Mouse (Mus musculus) hindbrain, postnatal 0 days (tissue): ENCODE data around the gene Epb41l2. TPM values are rescaled to one million over a fixed set of nuclear protein-coding genes. Genes with fewer than 3 reads are reported as not detected.

Experiments
- ATAC-seq: fragments of 200-750 bp; cut with Nextera tagmentation; 2 replicates; pipeline ENCODE4 v1.8.0; 2017; ENCODE audit warnings: mild to moderate bottlenecking, moderate TSS enrichment, moderate library complexity
- DNase-seq: peaks from one replicate; pipeline ENCODE4 v3.0.0-alpha.2; 2015; ENCODE audit warnings: low spot score
- H3K27ac ChIP-seq: fragments of 300-500 bp; sonication (generic); 2 replicates; pipeline ENCODE4 v1.5.1; 2014; ENCODE audit warnings: mild to moderate bottlenecking
- H3K27me3 ChIP-seq: fragments of 300-500 bp; sonication (generic); 2 replicates; pipeline ENCODE4 v1.6.1; 2014; ENCODE audit warnings: low read length, mixed read lengths; ENCODE audit not compliant: insufficient read depth
- H3K36me3 ChIP-seq: fragments of 300-500 bp; sonication (generic); 2 replicates; pipeline ENCODE4 v1.6.1; 2014; ENCODE audit warnings: low read length, mixed read lengths; ENCODE audit not compliant: insufficient read depth
- H3K4me1 ChIP-seq: fragments of 300-500 bp; sonication (generic); 2 replicates; pipeline ENCODE4 v1.6.1; 2014; ENCODE audit warnings: antibody characterized with exemption, low read length, mixed read lengths; ENCODE audit not compliant: insufficient read depth
- H3K4me2 ChIP-seq: fragments of 300-500 bp; sonication (generic); 2 replicates; pipeline ENCODE4 v1.6.1; 2014; ENCODE audit warnings: low read depth, mild to moderate bottlenecking, low read length, moderate library complexity, mixed read lengths
- H3K4me3 ChIP-seq: fragments of 300-500 bp; sonication (generic); 2 replicates; pipeline ENCODE4 v1.5.1; 2014; ENCODE audit warnings: low read length
- H3K9ac ChIP-seq: fragments of 300-500 bp; sonication (generic); replicated peaks from 2 replicates; pipeline ENCODE4 v1.6.1; 2014; ENCODE audit warnings: mild to moderate bottlenecking, low read length, moderate library complexity, mixed read lengths
- H3K9me3 ChIP-seq: fragments of 300-500 bp; sonication (generic); 2 replicates; pipeline ENCODE4 v1.6.1; 2016; ENCODE audit warnings: low read length, mixed read lengths
- CTCF ChIP-seq: IDR thresholded peaks from 2 replicates; pipeline ENCODE4 v1.5.1; 2016; ENCODE audit warnings: antibody characterized with exemption, control low read depth, low read depth
- WGBS: fragments of 180-500 bp; shearing (Covaris S2); extraction: QIAGEN DNeasy Blood & Tissue Kit; methylation state at CpG from one replicate; pipeline ENCODE4 v1.1.7; 2014; 5-methylcytosine and 5-hydroxymethylcytosine counted together
- polyA plus RNA-seq: library from polyadenylated mRNA; unstranded; fragments of >200 nt; fragmentation: Nextera tagmentation; extraction: Ambion mirVana; gene quantifications from 2 replicates; pipeline ENCODE4 v1.2.1, GENCODE M21; 2015
- total RNA-seq: library from RNA; depleted of rRNA; stranded (reverse); fragments of >200 nt; gene quantifications from 2 replicates; pipeline ENCODE4 v1.2.3, GENCODE M21; 2014

The Epb41l2 gene
- total and polyA plus RNA-seq, 2 experiments from 2014 or later = 26.0 to 49.6 TPM

DNA sequence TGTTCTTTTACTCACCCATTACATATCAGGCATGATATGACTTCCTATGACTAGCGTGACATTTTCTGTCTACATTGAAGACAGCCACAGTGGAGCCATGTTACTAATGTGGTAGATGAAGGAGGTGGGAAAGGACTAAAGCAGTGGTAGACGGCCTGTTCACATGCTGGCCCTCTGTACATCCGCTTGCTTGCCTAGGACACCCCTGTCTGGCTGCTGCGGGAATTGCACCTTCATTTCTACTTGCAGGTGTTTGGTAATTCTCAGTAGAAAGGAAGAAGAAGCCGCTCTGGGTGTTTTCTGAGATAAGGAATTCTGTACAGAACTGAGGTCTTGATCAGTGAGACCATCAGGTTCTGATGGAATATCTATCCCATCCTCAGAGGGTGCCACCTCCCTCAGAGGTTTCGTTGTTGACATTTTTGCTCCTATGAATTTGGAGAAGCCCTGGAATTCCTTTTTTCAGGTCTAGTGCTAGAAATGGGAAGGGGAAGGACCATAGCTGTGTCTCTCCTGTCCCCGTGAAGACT lies 55.7 kb downstream of the Epb41l2 start:
- no peak overlapping the region for H3K4me2 ChIP-seq
- no peaks in the 10 kb centered on the region for H3K4me1 ChIP-seq
- DNase-seq (no peak), ATAC-seq (no peak)
- H3K9ac ChIP-seq = no peak overlapping the region
- H3K4me3 ChIP-seq = no peak overlapping the region
- no peaks in the 10 kb centered on the region for H3K27me3 ChIP-seq
- H3K36me3 ChIP-seq = no peaks in the 10 kb centered on the region
- TF ChIP-seq CTCF = peak; percentile 44
- 84% methylated on average over 7 of the region's 7 CpGs for WGBS
- H3K27ac ChIP-seq = no peak overlapping the region
- no peaks in the 10 kb centered on the region for H3K9me3 ChIP-seq

DNA sequence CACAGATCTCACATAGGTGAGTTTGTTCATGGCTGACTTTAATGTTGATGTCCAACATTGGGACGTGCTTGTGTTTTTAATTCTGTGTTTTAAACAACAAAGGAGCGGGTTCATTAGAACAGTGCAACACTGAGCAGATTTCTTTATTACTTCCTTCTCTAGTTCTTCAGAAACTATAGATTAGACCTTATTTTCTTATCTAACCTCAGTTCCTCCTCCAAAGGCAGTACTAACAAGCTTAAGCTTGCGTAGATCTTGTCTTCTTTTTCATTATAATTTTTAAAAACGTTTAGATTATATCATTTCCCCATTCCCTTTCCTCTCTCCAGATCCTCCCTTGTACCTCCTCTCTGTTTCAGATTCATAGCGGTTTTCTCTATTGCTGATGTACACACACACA lies 57.1 kb downstream of the Epb41l2 start:
- H3K27ac ChIP-seq = no peak overlapping the region
- WGBS = 91% methylated on average over 5 of the region's 5 CpGs
- no peaks in the 10 kb centered on the region for H3K4me1 ChIP-seq
- DNase-seq (no peak), ATAC-seq (no peak)
- H3K27me3 ChIP-seq = no peaks in the 10 kb centered on the region
- H3K4me3 ChIP-seq = no peak overlapping the region
- TF ChIP-seq CTCF = no peak
- no peaks in the 10 kb centered on the region for H3K9me3 ChIP-seq
- no peak overlapping the region for H3K9ac ChIP-seq
- H3K36me3 ChIP-seq = no peaks in the 10 kb centered on the region
- no peak overlapping the region for H3K4me2 ChIP-seq

DNA sequence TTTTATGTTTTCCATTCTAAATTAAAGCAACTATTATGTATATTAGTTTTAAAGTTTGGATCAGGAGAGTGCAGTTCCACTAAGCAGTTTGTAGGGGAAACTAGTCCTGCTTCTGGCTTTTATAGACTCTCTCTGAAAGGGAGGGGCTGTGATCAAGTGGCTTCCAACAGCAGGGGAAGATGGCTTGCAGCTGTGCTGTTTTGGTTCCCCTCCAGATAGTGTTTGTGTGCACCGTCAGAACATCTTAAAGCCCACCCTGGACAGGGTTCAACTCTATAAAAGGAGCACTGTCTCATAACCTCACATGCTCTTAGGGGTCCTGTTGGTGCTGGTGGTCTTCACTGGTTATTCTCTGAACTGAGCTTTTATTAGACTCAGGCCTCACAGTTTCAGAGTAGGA lies 66.5 kb downstream of the Epb41l2 start:
- Histone ChIP-seq H3K9me3 (no peaks in the 10 kb centered on the region), H3K27me3 (no peaks in the 10 kb centered on the region), H3K4me1 (no peaks in the 10 kb centered on the region), H3K4me3 (no peak overlapping the region), H3K4me2 (no peak overlapping the region), H3K9ac (no peak overlapping the region), H3K27ac (no peak overlapping the region), H3K36me3 (no peaks in the 10 kb centered on the region)
- no peak for DNase-seq
- no peak for ATAC-seq
- WGBS = 24% methylated on average over 1 of the region's 1 CpGs
- no peak for TF ChIP-seq CTCF

DNA sequence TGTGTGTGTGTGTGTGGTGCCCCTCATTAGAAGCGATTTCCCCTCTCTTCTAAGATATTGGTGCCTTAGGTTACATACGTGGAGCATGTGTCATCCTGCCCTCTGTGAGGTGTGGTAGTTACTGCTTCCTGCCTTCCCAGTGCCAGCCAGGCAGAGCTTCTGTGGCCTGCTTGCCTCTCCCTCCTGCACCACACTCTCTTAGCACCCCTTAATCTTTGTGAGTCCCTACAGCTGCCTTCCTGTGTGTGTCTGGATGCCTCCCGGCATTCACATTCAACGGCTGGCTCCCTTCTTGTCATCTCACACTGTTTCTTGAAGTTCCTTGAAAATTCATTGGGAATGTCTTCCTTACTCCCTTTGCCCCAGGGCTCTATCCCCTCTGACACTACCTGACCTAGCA lies 67.2 kb downstream of the Epb41l2 start:
- no peaks in the 10 kb centered on the region for H3K36me3 ChIP-seq
- no peak overlapping the region for H3K9ac ChIP-seq
- H3K4me1 ChIP-seq = no peaks in the 10 kb centered on the region
- no peak for ATAC-seq
- no peaks in the 10 kb centered on the region for H3K9me3 ChIP-seq
- 76% methylated on average over 4 of the region's 4 CpGs for WGBS
- H3K4me3 ChIP-seq = no peak overlapping the region
- no peak overlapping the region for H3K27ac ChIP-seq
- no peak overlapping the region for H3K4me2 ChIP-seq
- TF ChIP-seq CTCF = no peak
- no peaks in the 10 kb centered on the region for H3K27me3 ChIP-seq
- DNase-seq = no peak

DNA sequence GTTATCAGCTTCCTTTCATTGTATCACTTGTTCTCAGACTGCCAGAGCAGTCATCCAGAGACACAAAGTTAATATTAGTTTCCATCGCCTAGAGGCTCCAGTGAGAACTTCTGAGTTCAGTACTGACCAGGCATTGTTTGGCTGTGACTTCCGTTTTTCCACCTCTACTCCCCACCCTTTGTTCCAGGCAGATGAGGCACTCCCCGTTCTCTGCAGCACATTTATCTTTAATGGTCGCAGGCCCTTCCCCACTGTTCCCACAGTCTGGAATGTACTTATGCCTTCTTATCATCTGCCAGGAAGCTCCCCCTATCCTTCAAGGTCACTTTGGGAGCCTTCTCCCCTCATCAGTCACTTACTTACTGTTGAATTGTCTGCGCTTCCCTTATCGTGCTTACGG lies 67.9 kb downstream of the Epb41l2 start:
- no peak overlapping the region for H3K27ac ChIP-seq
- H3K4me1 ChIP-seq = no peaks in the 10 kb centered on the region
- no peaks in the 10 kb centered on the region for H3K9me3 ChIP-seq
- no peak overlapping the region for H3K4me3 ChIP-seq
- no peak for ATAC-seq
- no peak for DNase-seq
- whole genome bisulfite sequencing = 64% methylated on average over 7 of the region's 7 CpGs
- no peak for TF ChIP-seq CTCF
- H3K27me3 ChIP-seq = no peaks in the 10 kb centered on the region
- H3K4me2 ChIP-seq = no peak overlapping the region
- no peak overlapping the region for H3K9ac ChIP-seq
- no peaks in the 10 kb centered on the region for H3K36me3 ChIP-seq

DNA sequence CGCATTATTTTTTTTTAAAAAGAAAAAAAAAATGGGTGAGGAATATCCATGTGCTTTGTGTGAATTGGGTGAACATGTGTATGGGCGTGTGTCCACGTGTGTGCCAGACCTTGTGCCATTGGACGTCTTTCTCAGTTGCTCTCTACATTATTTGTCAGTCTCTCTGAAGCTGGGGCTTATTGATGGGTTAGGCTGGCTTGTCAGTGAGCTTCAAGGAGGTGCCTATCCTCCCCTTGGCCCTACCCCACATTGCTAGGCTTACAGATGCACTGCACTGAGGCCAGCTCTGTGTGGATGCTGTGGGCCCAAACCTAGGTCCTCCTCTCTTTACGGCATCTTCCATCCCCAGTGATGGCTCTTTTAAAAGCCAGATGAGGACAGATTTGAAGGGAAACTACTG lies 69.1 kb downstream of the Epb41l2 start:
- no peaks in the 10 kb centered on the region for H3K27me3 ChIP-seq
- no peak for DNase-seq

DNA sequence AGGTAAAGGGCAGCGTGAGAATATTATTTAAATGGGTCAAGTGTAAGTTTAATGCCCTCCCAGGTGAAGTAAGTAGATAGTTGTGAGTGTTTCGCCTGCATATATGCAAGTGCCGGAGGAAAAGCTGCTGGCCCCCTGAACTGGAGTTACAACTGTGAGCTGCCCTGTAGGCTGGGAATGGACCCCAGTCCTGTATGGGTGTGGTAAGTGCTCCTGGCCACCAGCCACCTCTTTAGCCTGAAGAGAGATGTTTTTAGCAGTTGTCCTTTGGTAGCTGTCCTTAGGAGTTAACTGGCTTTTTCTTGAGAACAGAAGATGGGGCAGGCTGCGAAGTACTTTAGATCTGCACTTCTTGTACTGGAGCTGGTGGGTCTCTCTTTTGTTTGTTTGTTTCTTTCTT lies 69.7 kb downstream of the Epb41l2 start:
- no peaks in the 10 kb centered on the region for H3K4me1 ChIP-seq
- no peak overlapping the region for H3K27ac ChIP-seq
- H3K9me3 ChIP-seq = no peaks in the 10 kb centered on the region
- H3K36me3 ChIP-seq = no peaks in the 10 kb centered on the region
- no peak overlapping the region for H3K4me2 ChIP-seq
- DNase-seq (no peak), ATAC-seq (no peak)
- no peak overlapping the region for H3K9ac ChIP-seq
- no peak overlapping the region for H3K4me3 ChIP-seq
- TF ChIP-seq CTCF = no peak
- WGBS = 87% methylated on average over 4 of the region's 4 CpGs
- no peaks in the 10 kb centered on the region for H3K27me3 ChIP-seq

More for the DNA sequence above, 69.1 kb downstream of the Epb41l2 start:
- Histone ChIP-seq H3K4me3 (no peak overlapping the region), H3K27ac (no peak overlapping the region), H3K9ac (no peak overlapping the region), H3K9me3 (no peaks in the 10 kb centered on the region), H3K36me3 (no peaks in the 10 kb centered on the region), H3K4me1 (no peaks in the 10 kb centered on the region), H3K4me2 (no peak overlapping the region)
- ATAC-seq = no peak
- no peak for TF ChIP-seq CTCF
- 78% methylated on average over 5 of the region's 5 CpGs for WGBS
